Mouse (Mus musculus): ENCODE results near the gene Nrg3.

Gene Nrg3

DNA sequence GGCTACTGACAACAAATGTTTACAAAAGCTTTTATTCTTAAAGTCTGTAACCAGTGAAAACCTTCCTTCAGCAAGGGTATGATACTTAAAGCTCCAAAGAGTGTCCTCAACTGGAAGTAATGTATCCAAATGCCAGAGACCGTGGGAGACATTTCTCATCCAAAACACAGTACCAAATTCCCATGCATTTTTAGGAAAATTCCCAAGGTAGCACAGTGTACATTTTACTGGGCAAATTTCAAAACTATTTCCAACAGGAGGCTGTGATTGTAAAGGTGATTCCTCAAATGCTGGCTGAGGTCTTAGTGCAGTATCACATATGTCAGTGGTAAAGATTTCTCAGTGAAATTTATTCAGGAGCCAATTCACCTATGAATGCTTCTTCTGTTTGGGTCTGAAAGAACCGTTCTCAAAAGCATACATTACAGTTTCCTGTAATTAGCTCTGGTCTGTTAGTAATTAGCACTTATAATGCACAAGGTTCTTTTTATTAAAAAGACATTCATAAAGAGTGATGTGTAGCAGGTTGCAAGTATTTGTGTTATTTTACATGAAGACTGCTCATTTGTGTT, 536.3 kb downstream of the Nrg3 start:
- DNase-seq: no peak

DNA sequence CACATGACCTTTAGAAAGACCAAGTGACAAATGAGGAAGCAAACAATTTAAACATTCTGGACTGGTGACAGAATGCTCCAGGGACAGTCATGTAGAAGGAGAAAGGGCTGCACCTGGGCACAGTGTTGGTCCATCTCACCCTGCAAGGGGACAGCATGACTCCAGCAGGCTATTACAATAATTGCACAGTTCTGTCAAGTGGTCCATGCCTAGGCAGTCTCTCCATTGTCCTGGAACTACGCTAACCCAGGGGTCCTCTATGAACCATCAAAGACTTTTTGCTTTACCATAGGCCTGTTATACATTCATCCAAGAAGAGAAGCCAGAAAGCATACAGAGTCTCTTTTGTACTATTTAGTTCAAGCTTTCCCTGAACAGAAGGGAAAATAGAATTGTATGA, 549.2 kb downstream of the Nrg3 start:
- DNase-seq: no peak

- DNase-seq: peak; percentile 14
Measured at GRCm38 (mm10) chr14:38920800-38921199, 552.1 kb downstream of the Nrg3 start.

- DNase-seq: no peak
Measured at GRCm38 (mm10) chr14:38870591-38870990, 602.3 kb downstream of the Nrg3 start.

DNA sequence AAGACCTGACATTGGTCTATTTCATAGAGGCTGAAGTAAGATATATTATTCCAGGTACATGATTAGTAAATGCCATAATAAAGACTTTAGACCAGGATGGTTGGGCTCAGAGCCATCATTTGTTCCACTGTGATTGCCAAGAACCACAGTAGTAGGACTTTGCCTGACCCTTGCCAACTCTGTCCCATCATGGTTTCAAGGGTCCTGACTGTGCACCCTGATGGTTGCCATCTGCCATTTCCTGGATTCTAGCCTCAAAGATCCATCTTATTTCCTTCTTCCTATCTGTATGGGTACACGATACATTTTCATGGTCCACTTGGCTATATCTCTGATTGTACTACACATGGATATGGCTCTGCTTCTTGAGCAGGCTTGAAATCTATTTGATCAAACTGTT, 625.3 kb downstream of the Nrg3 start:
- DNase-seq: no peak

GRCm38 (mm10) chr14:38847091-38847490, 625.8 kb downstream of the Nrg3 start:
- DNase-seq: peak; percentile 59

GRCm38 (mm10) chr14:38835006-38835405, 637.9 kb downstream of the Nrg3 start:
- DNase-seq: peak; percentile 14

DNA sequence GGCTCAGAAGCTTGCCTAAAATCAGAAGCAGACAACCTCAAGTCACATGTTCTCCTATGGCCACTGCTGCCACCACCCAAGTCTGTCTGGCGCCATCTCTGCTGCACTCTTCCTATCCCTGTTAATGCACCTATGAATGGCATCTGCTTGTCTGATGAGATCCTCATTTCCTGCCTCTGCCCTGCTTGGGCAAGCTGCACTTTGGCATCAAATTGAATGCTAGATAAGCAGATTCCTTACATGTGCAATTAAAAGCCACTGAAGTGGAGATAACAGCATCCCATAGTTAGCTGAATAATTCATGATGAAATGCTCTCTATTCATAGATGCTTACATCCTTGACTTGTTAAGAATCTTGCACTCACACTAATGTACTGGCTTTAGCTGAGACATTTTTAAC, 648.0 kb downstream of the Nrg3 start:
- no peak for DNase-seq

GRCm38 (mm10) chr14:38797027-38797426, 675.9 kb downstream of the Nrg3 start:
- DNase-seq: no peak

- no peak for DNase-seq
Measured at GRCm38 (mm10) chr14:38775291-38776116, 697.4 kb downstream of the Nrg3 start.

DNA sequence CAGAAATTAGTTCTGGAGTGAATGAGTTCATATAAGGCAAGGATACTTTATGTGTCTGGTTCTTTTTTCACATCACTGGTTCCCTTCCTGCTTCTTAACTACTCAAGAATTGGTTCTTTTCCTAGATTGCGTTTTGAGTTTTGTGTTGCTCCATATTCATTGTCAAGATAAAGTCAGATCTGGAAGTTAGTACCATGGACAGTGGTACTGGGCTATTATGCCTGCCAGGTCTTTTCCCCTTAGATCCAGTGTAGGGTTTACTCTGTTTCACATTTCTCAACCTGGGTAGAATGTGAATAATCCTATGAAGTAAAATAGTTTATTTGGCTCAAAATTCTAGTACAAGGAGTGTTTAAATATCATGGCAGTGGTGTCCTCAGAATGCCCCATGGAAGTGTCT, 698.1 kb downstream of the Nrg3 start:
- DNase-seq: no peak

- DNase-seq: no peak
Measured at GRCm38 (mm10) chr14:38730465-38730864, 742.4 kb downstream of the Nrg3 start.

DNA sequence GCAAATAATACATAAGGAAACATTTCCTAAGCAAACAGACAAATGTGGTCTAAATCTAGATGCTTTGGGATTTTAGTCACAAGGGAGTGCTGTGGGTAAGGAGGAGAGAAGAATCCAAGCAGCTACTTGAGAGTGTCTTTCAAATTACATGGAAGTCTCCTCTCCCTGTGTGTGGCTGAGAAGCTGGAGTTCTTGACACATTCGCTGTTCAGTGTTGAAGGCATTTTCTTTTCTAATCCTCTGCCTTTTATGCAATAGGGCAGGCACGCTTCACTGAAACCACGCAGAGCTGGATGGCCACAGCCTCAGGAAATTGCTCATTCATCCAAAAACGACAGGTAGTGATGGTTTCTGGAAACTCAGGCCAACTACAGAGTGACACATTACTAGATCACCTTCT, 769.0 kb downstream of the Nrg3 start:
- DNase-seq: no peak

DNA sequence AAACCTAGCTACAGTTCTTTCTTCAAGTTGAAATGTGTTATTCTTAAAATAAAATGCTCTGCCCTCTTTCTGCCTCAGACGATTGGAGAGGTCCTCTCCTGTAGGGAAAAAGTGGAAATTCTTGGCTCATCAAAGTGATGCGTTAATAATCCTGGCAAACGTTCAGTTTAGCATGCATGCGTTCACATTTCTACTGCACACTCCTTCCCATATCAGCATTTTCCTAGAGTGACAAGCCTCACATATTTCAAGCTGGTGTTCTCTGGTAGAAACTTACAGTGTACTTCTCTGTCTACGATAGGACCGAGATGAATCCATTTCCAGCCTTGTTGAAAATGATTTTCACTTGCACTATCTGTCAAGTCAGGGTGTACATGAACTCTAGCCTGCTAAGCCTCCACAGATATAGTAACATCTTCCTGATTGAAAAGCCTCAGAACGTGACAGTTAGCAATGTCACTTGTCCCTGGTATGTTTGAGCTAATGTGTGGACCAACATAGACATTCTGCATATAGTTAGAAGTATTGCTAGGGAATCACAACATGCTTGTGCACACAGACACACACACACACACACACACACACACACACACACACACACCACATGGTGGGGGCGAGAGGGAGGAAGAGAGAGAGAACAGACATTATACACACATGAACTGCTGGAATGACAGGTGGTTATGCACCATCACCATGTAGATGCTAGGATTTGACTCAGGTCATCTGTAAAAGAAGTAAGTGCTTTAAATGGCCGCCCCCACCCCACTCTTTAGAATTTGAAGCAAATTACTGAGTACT, 770.1 kb downstream of the Nrg3 start:
- no peak for DNase-seq

GRCm38 (mm10) chr14:38701413-38701812, 771.5 kb downstream of the Nrg3 start:
- no peak for DNase-seq

DNA sequence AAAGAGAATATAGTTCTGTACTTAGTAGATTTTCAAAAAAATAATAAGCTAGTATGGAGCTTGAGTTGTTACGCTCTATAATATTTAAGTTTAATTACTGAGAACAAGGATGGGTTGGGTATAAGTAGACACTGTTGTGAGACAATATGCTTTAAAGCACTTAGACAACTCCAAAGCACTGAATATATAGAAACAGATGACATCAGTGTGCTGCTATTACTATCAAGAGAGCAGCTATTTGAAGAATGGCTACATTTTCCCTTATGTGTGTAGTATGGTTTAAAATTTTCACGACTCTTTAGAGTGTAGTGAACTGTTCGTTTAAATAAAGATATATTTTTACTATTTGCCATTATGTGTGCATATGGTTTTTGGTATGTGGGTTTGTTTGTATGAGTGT, 771.9 kb downstream of the Nrg3 start:
- no peak for DNase-seq

- no peak for DNase-seq
Measured at GRCm38 (mm10) chr14:38659973-38660372, 812.9 kb downstream of the Nrg3 start.

GRCm38 (mm10) chr14:38637070-38637469, 835.8 kb downstream of the Nrg3 start:
- DNase-seq: no peak

GRCm38 (mm10) chr14:38630114-38630513, 842.8 kb downstream of the Nrg3 start:
- DNase-seq: no peak

DNA sequence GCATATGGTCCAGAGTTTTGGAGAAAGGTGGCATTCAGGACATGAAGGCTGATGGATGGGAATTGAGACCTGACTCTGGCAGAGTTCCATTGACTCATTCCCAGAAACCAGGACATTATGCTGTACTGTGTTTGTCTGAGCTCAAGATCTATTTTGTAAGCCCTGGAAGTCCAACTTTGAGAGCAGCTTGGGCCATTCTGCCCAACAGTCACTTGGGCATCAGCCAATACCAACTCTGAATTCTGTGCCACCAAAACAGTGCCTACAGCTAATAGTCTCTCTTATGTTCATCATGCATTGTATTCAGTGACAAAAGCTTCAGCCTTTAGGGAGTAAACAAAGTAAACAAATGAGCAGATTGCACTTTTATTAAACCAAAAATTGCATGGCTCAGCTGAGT, 843.2 kb downstream of the Nrg3 start:
- no peak for DNase-seq

- DNase-seq: no peak
Measured at GRCm38 (mm10) chr14:38628862-38629619, 843.8 kb downstream of the Nrg3 start.

GRCm38 (mm10) chr14:38616969-38617368, 855.9 kb downstream of the Nrg3 start:
- DNase-seq: no peak

GRCm38 (mm10) chr14:38597735-38598134, 875.2 kb downstream of the Nrg3 start:
- no peak for DNase-seq

Measured in right cerebral cortex, adult 18-20 months (tissue).